Mouse (Mus musculus): ENCODE results near the gene Riok2.
A peak's percentile ranks its signal among the peaks of the same experiment; 100 is the strongest.
"Not testable (repeated sequence)": the region's sequence is repeated elsewhere in the genome, so short reads cannot be mapped to it uniquely, and the experiment has no call there.

Gene Riok2

DNA sequence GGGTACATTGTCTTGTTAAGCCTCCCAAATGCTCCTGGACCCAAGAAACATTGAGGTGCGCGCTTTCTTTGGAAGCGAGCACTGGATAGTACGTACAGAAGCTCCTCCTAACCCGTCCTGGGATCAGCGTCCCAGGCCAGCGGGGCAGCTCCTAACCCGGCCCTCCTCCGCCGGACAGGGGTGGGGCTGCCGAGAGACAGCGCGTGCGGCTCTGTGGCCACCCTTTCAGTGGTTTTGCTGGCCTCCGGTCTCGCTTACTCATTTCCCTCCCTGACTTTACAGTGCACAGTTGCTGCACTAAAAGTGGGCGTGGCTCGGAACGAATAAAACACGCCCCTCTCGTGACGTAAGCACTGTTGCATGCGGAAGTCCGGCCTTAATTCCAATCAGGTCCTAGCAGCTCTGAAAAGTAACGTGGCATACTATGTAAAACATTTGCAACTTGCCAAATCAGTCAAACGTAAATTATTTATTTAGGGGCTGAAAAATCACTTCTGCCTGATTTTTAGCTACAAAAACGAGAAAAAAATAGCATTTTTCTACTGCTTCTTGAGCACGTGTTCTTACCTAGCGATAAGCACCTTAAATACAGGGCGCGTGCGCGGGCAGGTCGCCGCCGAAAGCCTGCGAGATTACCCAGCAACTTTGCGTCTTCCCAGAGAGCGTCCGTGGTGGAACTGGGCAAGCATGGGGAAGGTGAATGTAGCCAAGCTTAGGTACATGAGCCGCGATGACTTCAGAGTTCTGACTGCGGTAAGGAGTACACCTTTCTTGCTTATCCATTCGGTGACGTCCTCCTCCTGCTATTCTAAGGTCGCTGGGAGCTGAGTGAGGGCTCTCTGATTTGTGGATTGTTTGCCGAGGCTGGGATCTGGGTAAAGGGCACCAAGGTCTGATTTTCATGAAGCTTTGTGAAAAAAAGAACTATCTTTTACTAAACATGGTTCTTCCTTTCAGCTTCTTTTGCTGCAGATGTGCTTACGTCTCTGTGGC is at the start of gene Riok2:
Gene Riok2, plus strand, starts transcription at position 392 of the 993 bp plus-strand sequence.
- peak; percentile 100 for DNase-seq (ENCODE audit: low spot score)

DNA sequence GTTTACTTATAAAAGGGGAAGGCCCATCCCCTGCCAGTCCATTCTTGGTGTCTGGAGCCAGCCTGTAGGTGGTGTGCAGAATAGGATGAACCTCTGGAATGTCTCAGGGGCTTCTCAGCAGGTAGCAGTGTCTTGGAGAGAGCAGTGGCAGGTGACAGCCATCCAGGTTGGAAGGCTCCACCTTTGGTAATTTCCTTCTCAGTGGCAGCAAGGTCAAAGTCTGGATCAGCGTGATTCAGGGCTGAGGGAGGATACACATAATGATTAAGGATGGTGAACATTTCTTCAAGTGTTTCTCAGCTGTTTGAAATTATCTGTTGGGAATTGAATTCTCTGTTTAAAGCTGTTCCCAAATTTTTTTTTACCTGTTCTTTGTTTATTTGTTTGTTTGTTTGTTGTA is 48.1 kb upstream of the Riok2 start:
- not testable (repeated sequence) for DNase-seq (ENCODE audit: low spot score)

DNA sequence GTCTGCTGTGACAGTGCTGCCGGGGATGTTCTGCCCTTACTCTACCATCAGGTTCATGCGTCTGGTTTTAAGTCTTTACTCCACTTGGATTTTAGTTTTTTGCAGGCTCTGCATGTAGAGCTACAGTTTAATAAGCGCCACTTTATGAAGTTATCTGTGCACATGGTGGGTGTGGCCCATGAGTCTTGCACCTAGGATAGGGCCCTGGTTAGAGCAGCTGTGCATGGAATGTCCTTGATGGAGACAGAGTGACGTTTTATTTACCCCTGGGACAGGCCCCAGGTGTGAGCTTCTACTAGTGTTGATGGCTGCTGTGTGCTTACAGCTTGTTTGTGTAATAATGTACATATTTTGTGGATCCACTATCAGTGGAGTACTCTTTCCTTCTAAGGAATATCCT is 47.5 kb upstream of the Riok2 start:
- no peak for DNase-seq (ENCODE audit: low spot score)

- DNase-seq (ENCODE audit: low spot score): peak; percentile 2
Observed at GRCm38 (mm10) chr17:17345374-17346183, 28.5 kb upstream of the Riok2 start.

- DNase-seq (ENCODE audit: low spot score): peak; percentile 28
Observed at GRCm38 (mm10) chr17:17346281-17346680, 27.8 kb upstream of the Riok2 start.

DNA sequence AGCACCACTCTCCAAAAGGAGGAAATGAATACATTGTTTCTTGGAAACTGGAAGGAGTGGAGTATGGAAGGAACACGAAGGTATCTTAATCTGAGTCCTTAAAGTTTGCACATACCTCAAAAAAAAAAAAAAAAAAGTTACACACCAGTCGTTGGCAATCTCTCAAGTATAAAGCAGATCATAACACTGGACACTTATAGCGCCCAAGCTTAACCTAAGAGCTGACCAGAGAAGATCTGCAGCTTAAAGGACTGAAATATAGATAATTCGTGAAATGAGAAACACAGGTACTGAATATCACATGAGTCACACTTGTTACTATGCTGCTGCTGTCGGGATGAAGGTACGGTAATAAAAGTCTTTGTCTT is 575 bp upstream of the Riok2 start:
- peak; percentile 7 for DNase-seq (ENCODE audit: low spot score)

- no peak for DNase-seq (ENCODE audit: low spot score)
Observed at GRCm38 (mm10) chr17:17375581-17375980, 1.5 kb downstream of the Riok2 start.

GRCm38 (mm10) chr17:17383703-17384102 is 9.6 kb downstream of the Riok2 start:
- no peak for DNase-seq (ENCODE audit: low spot score)

GRCm38 (mm10) chr17:17384502-17384901 is 10.4 kb downstream of the Riok2 start:
- no peak for DNase-seq (ENCODE audit: low spot score)

GRCm38 (mm10) chr17:17386117-17386516 is 12.0 kb downstream of the Riok2 start:
- DNase-seq (ENCODE audit: low spot score): peak; percentile 24

GRCm38 (mm10) chr17:17391823-17392222 is 17.7 kb downstream of the Riok2 start:
- DNase-seq (ENCODE audit: low spot score): no peak

DNA sequence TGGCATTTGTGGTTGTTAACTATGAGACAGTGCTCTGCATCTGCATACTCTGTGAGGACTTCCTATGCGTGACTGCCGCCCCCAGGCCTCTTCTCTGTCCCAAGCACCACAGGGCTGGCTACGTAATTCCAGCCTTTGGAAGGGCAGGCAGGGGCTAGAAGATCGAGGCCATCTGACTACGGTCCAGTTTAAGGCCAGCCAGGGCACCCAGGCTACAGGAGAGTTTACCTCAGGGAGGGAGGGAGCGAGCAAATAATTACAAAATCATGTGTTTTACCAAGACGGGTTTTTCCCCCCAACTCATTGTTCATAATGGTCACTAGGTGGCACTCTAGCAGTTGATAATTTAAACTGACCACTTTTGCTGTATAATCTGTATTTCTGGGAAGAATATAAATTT is 18.8 kb downstream of the Riok2 start:
- peak; percentile 53 for DNase-seq (ENCODE audit: low spot score)

DNA sequence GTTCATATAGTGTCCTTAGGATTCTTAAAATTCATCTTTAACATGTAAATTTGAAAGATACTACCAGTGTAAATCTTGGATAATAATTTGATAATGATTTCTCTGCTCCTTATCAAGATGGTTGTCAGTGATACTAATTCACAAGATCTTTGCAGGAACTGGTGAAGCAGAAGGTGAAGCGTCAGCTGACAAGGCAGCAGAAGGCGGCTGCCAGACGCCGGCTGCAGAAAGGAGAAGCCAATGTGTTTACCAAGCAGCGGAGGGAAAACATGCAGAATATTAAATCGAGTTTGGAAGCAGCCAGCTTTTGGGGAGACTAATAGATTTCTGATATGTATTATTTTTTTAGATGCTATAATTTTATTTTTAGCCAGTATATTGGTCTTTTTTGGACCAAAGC is 19.2 kb downstream of the Riok2 start:
- no peak for DNase-seq (ENCODE audit: low spot score)

DNA sequence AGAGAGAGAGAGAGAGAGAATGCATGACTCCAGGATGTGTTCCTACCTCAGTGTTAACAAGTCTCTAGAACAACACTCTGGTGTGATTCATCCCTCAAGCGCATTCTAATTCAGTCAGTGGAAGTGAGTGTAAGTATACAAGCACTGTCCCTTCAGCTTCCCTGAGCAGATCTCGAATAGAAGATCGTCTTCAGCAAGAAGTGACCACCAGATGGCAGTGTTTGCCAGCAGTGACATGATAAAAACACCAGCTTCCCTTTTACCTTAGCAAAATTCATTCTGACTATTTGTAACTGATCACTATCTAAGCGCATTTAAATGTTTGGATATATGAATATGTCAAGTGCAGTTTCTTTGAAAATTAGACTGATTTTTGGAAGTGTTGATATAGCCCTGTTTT is 20.2 kb downstream of the Riok2 start:
- peak; percentile 88 for DNase-seq (ENCODE audit: low spot score)

GRCm38 (mm10) chr17:17396869-17397268 is 22.8 kb downstream of the Riok2 start:
- no peak for DNase-seq (ENCODE audit: low spot score)

DNA sequence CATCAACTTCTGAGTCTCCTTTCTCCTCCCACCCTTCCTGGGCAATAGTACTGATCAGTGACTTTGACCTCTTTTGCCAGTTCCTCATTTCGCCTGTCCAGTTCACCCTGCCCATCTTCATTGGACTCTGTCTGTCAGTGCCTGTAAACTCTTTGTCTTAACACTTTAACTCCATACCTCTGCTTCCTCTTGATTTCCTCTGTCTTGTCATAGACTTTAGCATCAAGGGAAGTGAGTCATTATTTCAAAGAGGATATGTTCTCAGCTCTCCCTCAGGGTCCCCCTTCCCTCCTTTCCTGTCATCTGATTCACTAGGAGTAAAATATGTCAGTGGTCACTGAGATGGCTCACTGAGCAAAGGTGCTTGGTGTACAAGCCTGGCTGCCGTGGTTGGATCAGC is 24.6 kb downstream of the Riok2 start:
- DNase-seq (ENCODE audit: low spot score): no peak

- DNase-seq (ENCODE audit: low spot score): peak; percentile 92
Observed at GRCm38 (mm10) chr17:17402222-17403004, 28.3 kb downstream of the Riok2 start, which contains the start of gene Lix1. TSS of gene Lix1 (plus strand) at chr17:17402672.

DNA sequence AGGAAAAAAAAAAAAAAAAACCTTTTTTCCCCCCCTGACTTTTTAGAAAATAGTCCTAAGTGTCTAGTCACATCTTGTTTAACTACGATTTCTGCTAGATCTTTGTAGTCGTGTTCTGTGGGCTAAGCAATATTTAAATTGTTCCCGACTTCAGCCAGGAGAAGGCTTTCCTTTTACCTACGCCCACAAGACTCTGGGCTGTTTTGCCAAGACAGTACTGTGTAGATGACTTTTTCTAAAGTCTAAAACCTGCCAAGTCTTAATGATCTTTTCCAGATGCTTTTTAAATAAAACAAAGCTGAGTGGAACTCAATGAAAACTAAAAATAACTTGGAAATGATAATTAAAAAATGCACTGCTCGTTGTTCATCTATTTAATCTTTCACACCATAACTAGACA is 28.9 kb downstream of the Riok2 start:
- no peak for DNase-seq (ENCODE audit: low spot score)

GRCm38 (mm10) chr17:17403578-17404112 is 29.5 kb downstream of the Riok2 start:
- peak; percentile 51 for DNase-seq (ENCODE audit: low spot score)

DNA sequence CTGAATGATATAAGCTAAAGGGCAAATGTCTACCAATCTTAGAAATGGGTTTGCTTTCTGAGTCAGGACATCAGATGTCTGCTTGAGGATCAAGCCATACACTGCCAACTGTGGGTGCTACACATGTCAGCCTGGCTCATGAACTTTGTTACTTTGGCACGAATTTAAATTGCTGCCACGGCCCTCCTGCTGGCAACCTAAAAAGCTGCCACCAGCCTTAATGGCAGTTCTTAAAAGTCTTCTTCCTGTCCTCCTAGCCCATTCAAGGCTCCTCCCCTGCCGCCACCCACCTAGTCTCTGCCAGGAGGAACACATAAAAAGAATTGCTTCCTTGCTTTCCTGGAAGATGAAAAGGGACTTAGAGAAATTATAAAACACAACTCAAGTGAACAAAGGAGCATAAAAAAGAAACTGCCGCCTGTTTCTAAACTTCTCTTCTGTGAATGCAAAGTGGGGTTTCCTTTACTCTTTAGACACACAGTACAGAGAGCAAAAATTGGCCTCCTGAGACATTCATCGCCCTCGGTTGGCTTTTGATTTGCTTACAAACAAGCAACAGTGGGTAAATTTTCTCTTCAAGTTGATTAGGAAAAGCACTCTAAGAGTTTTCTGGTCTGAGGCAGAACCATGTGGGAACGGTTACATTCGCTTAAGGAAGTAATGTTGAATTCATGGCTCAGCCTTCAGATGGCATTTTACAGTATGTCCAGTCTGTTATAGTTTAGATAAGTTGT is 30.9 kb downstream of the Riok2 start:
- DNase-seq (ENCODE audit: low spot score): peak; percentile 22

DNA sequence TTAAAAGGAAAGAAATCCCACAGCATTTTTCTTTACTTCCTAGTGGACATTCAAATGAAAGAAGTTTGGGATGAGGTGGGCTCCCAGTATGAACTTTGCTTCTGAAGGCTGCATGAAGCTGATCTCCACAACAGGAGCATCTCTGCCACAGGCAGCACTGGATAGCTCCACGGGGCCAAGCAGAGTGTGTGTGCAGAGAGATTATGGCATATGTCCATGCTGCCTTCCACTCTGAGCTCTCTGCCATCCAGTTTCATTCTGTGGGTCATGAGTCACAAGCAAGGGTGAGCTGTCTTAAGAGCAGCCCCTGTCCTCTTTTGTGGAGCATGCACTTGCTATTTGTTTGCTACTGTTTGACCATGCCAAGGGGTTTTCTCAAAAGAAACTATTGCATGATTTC is 31.5 kb downstream of the Riok2 start:
- no peak for DNase-seq (ENCODE audit: low spot score)

All from embryo, embryonic 10.5 days (tissue).